Mouse (Mus musculus) limb, embryonic 10.5 days (tissue): Measurements from ENCODE around the gene Tns1. TPM values are rescaled to one million over a fixed set of nuclear protein-coding genes. Genes with fewer than 3 reads are reported as not detected.

Experiments
- DNase-seq: peaks from one replicate; pipeline ENCODE4 v3.0.0-alpha.2; 2017; ENCODE audit warnings: low spot score
- H3K27ac ChIP-seq: fragments of 300-500 bp; sonication (generic); 2 replicates; pipeline ENCODE4 v1.5.1; 2016; ENCODE audit warnings: mild to moderate bottlenecking
- H3K27me3 ChIP-seq: fragments of 300-500 bp; sonication (generic); 2 replicates; pipeline ENCODE4 v1.6.1; 2016; ENCODE audit warnings: low read depth, mild to moderate bottlenecking; ENCODE audit not compliant: poor library complexity, severe bottlenecking
- H3K36me3 ChIP-seq: fragments of 300-500 bp; sonication (generic); 2 replicates; pipeline ENCODE4 v1.6.1; 2016; ENCODE audit warnings: mild to moderate bottlenecking, moderate library complexity
- H3K4me1 ChIP-seq: fragments of 300-500 bp; sonication (generic); 2 replicates; pipeline ENCODE4 v1.6.1; 2016
- H3K4me3 ChIP-seq: fragments of 300-500 bp; sonication (generic); 2 replicates; pipeline ENCODE4 v1.5.1; 2016; ENCODE audit warnings: mild to moderate bottlenecking, moderate library complexity
- H3K9me3 ChIP-seq: fragments of 300-500 bp; sonication (generic); replicated peaks from 2 replicates; pipeline ENCODE4 v1.6.1; 2016; ENCODE audit warnings: mild to moderate bottlenecking
- WGBS: fragments of 180-500 bp; shearing (Covaris S2); methylation state at CpG from one replicate; pipeline ENCODE4 v1.1.7; 2016; 5-methylcytosine and 5-hydroxymethylcytosine counted together
- polyA plus RNA-seq: library from polyadenylated mRNA; unstranded; fragments of >200 nt; fragmentation: Nextera tagmentation; extraction: Ambion mirVana; gene quantifications from 2 replicates; pipeline ENCODE4 v1.2.1, GENCODE M21; 2016

The Tns1 gene
- polyA plus RNA-seq, 1 experiment from 2014 or later: 46.7 TPM

DNA sequence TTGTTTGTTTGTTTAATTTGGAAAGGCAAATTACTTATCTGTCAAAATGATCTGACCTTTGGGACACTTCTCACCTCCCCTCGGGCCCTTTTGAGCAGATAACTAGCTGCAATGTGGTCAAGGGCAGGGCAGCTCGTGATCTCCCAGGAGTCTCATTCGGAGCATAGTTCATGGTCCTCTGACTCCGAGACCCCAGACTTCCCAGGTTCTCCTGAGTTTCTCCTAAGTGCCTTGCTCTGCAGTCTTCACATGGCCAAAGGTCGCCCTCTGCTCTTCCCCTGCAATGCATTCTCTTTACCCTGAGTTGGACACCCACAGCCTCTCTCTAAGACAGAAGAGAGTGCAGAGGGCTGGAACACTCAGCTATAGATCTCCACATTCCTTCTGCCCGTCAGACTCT is 29.0 kb downstream of the Tns1 start:
- Histone ChIP-seq H3K9me3 (no peaks in the 10 kb centered on the region), H3K4me1 (peaks cover 95% of the 10 kb centered on the region), H3K36me3 (no peaks in the 10 kb centered on the region), H3K27ac (0 out of 2 replicates have a peak overlapping the region, but pooled peaks have one; percentile 46), H3K4me3 (no peak overlapping the region), H3K27me3 (peaks cover 36% of the 10 kb centered on the region)
- WGBS: 44% methylated on average over 6 of the region's 6 CpGs
- no peak for DNase-seq

DNA sequence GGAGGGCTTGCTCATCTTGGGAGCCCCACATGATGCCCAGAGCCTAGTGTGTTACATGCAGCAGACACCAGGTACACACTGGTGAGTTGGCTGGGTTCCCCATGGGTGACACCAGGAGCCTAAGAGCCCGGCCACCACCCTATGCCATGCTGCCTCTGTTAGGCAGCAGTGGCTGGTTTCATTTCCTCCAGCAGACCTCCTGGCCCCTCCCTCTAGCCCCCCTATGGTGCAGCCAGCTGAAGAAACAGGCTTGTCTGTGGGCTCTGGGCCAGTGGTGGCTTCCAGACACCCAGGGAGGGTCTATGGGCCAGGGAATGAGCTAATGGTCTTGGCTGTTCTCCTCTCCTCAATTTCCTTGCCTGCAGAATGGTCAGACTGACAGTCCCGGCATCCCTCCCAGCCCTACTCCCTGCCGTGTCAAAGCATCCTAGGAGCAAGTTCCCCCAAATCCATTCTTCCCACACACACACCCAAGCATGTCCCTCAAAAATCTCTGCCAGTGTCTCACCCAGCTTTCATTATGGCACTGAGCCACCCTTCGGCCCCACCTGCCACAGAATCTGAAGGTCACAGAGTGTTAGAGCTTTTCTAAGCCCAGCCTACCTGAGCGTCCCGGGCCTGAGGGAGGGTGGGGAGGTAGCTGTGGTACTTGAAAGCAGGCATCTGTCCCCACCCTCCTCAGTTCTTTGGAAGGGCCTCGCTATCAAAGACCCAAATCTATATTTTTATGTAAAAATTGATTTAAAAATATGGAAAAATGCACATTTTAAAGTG is 29.6 kb downstream of the Tns1 start:
- 44% methylated on average over 7 of the region's 7 CpGs for WGBS

DNA sequence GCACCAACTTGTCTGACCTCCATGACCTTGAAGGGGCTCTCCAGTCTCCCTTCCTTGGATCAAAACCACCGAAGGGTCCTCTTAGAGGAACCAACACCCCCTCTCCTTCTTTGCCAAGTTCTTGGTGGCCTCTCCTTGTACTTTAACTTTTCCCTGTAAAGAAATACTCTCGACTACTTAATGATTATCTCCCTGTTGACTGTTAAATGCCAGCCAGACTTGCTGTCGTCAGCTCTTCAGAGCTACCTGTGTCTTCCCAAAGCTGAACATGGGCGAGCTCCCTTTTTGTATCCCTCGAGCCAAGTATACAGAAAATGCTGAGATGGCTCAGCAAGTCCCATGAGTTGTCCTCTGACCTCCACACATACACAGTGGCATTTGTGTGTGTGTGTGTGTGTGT is 30.8 kb downstream of the Tns1 start:
- H3K36me3 ChIP-seq: no peaks in the 10 kb centered on the region
- no peak overlapping the region for H3K4me3 ChIP-seq
- DNase-seq: no peak
- WGBS: 79% methylated on average over 5 of the region's 5 CpGs
- no peaks in the 10 kb centered on the region for H3K9me3 ChIP-seq
- H3K27me3 ChIP-seq: peaks cover 31% of the 10 kb centered on the region
- peak overlapping the region; percentile 95 for H3K27ac ChIP-seq
- H3K4me1 ChIP-seq: peaks cover 95% of the 10 kb centered on the region

More for the DNA sequence above, 29.6 kb downstream of the Tns1 start:
- no peak for DNase-seq
- H3K27me3 ChIP-seq: peaks cover 35% of the 10 kb centered on the region
- no peak overlapping the region for H3K4me3 ChIP-seq
- peaks cover 95% of the 10 kb centered on the region for H3K4me1 ChIP-seq
- peak overlapping the region; percentile 80 for H3K27ac ChIP-seq
- H3K36me3 ChIP-seq: no peaks in the 10 kb centered on the region
- no peaks in the 10 kb centered on the region for H3K9me3 ChIP-seq

DNA sequence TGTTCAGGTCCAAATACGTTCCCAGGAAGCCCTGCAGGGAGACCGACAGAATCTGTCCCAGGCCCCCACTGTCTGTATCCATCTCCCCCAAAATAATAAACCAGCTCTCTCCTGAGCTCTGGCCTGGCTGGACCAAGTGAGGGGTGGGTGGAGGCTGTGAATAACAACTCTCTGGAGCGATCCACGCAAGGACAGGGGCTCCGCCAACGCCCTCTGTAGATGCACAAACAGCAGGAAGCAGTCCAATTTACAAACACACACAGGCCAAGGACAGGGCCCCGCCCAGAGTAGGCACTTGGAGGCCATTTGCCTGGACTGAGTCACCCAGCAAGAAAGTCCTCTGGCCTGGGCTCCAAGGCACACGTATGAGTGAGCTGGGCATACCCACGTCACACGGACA is 32.0 kb downstream of the Tns1 start:
- Histone ChIP-seq H3K4me3 (peak overlapping the region; percentile 64; the same call in 1 of the 2 replicates), H3K27ac (peak overlapping the region; percentile 95), H3K27me3 (peaks cover 27% of the 10 kb centered on the region), H3K9me3 (no peaks in the 10 kb centered on the region), H3K36me3 (0 out of 2 replicates have a peak, but pooled peaks cover 7% of the 10 kb centered on the region), H3K4me1 (peaks cover 94% of the 10 kb centered on the region)
- WGBS: 34% methylated on average over 10 of the region's 10 CpGs
- DNase-seq: no peak

DNA sequence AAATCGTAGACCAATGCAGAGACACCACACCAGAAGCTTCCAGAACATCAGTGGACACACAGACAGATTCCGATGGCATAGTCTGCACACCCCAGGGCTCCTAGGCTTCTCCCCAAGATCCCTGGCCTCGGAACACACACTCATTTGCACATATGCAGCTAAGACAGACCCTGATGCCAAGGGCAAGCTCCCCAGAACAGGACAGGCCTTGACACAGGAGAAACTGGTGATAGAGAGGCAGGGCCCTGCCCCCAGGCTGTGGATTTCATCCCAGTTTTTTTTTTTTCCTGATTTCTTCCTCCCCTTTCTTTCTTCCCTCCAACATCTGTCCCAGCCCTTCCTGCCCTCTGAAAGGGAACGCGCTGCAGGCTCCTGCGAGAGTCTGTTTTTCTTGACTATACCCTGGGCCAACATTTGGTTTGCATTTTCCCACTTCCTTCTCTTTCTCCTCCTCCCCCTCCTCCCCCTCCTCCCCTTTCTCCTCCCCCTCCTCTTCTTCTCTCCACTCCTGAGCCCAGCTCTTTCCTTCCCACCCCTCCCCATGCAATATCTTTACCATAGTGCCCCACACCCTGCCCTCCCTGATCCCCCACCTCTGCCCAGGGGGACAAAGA is 32.5 kb downstream of the Tns1 start:
- peak overlapping the region; percentile 64 for H3K4me3 ChIP-seq
- peak; percentile 74 for DNase-seq
- H3K36me3 ChIP-seq: 0 out of 2 replicates have a peak, but pooled peaks cover 7% of the 10 kb centered on the region
- peaks cover 21% of the 10 kb centered on the region for H3K27me3 ChIP-seq
- H3K27ac ChIP-seq: peak overlapping the region; percentile 95
- WGBS: 15% methylated on average over 6 of the region's 6 CpGs
- H3K4me1 ChIP-seq: peaks cover 91% of the 10 kb centered on the region
- H3K9me3 ChIP-seq: no peaks in the 10 kb centered on the region

DNA sequence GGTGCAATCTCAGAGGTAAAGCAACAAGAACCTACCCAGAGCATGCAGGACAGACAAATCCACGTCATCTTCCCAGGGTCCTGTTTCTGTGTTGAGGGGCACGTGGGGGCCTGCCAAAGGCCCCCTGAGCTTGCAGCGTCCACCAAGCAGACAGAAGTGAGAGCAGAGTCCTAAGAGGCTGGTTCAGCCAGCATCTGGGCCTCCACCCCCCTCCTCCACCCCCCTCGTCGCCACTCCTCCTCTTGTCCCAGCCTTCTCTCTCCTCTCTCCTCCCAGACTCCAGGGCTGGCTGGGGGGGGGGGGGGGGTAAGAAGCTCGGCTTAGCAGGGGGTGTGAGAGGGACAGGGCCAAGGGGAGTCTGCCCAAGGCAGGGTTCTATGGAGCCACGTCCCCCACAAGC is 33.1 kb downstream of the Tns1 start:
- peak; percentile 70 for DNase-seq

DNA sequence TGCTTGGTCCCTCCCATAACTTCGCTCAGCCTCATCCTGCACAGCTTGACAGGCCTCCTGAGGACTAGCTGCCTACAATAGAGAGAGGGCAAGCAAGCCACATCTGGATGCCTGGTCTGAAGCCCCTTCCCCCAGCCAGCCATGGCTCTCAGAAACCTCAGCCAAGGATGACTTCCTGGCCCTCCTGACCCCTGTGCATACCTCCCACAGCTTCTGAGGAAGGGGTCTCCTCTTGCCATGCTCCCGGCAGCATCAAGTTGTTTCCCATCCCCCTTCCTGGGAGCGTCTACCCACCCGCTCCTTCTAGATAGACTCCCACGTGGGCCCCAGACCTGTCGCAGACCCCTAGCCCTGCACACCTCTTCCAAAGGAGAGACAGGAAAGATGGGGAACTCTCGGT is 33.9 kb downstream of the Tns1 start:
- 0 out of 2 replicates have a peak, but pooled peaks cover 12% of the 10 kb centered on the region for H3K36me3 ChIP-seq
- peaks cover 87% of the 10 kb centered on the region for H3K4me1 ChIP-seq
- H3K27me3 ChIP-seq: peaks cover 8% of the 10 kb centered on the region
- peak overlapping the region; percentile 64 for H3K4me3 ChIP-seq
- 17% methylated on average over 7 of the region's 7 CpGs for WGBS
- peak overlapping the region; percentile 95 for H3K27ac ChIP-seq
- DNase-seq: no peak
- no peaks in the 10 kb centered on the region for H3K9me3 ChIP-seq

More for the DNA sequence above, 33.1 kb downstream of the Tns1 start:
- Histone ChIP-seq H3K36me3 (0 out of 2 replicates have a peak, but pooled peaks cover 10% of the 10 kb centered on the region), H3K27ac (peak overlapping the region; percentile 95), H3K9me3 (no peaks in the 10 kb centered on the region), H3K4me1 (peaks cover 87% of the 10 kb centered on the region), H3K4me3 (peak overlapping the region; percentile 64), H3K27me3 (peaks cover 16% of the 10 kb centered on the region)
- WGBS: 10% methylated on average over 5 of the region's 7 CpGs

DNA sequence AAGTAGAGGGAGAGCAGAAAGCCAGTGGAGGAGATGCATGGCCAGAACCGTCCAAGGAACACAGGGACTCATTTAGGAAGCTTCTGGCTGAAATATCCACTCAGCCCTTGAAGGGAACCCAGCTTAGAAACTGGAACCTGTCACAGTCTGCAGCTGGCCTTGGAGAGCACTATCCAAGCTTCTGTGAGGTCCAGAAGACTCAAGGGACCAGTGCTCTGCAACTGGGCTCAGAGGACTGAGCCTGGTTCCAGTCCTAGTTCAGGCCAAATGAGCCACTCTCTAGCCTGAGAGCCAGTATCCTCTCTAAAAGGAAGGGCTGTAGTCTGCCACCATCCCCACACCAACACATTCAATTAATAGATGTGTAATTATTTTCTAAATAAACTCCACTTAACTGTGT is 35.7 kb downstream of the Tns1 start:
- Histone ChIP-seq H3K27ac (peak overlapping the region; percentile 25; the same call in 1 of the 2 replicates), H3K9me3 (no peaks in the 10 kb centered on the region), H3K27me3 (no peaks in the 10 kb centered on the region), H3K4me1 (peaks cover 91% of the 10 kb centered on the region), H3K4me3 (no peak overlapping the region), H3K36me3 (0 out of 2 replicates have a peak, but pooled peaks cover 12% of the 10 kb centered on the region)
- 85% methylated on average over 1 of the region's 1 CpGs for WGBS
- no peak for DNase-seq

DNA sequence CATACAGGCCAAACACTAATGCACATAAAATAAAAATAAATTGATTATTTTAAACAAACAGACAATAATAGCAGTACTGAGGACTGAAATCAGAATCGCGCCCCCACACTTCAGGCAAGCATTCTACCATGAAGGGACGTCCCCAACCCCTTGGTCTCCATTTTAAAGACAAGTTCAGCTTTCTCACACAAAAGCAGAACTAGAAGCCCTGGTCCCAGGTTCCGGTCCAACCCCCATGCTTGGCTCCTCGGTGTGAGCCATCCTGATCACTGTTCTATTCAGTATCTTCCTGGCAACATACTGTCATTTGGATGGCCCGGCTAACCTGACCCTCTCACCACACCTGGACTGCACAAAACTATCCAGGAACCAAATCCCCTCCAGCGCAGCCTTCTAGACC is 38.7 kb downstream of the Tns1 start:
- Histone ChIP-seq H3K4me1 (peaks cover 81% of the 10 kb centered on the region), H3K27ac (no peak overlapping the region), H3K36me3 (0 out of 2 replicates have a peak, but pooled peaks cover 15% of the 10 kb centered on the region), H3K9me3 (no peaks in the 10 kb centered on the region), H3K4me3 (no peak overlapping the region), H3K27me3 (no peaks in the 10 kb centered on the region)
- 87% methylated on average over 7 of the region's 7 CpGs for WGBS
- no peak for DNase-seq

DNA sequence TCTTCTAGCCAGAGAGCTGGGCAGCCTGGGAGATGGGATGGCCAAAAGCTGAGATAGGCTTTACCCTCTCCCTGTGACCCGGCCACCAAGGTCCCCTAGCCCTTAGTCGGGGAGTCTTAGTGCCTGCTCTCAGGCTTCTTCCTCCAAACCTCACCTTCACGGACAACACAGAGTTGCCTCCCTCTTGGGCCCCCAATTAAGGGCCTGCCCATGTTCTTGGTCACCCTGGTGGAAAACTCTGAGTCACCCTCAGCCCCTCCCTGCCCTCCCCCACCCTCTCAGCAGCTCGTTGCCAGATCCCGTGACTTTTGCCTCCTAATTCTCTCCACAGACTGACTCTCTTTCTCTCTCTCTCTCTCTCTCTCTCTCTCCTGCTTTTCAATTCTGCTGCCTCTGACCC is 39.5 kb downstream of the Tns1 start:
- DNase-seq: no peak
- no peaks in the 10 kb centered on the region for H3K27me3 ChIP-seq
- peaks cover 73% of the 10 kb centered on the region for H3K4me1 ChIP-seq
- 0 out of 2 replicates have a peak, but pooled peaks cover 19% of the 10 kb centered on the region for H3K36me3 ChIP-seq
- H3K9me3 ChIP-seq: no peaks in the 10 kb centered on the region
- no peak overlapping the region for H3K4me3 ChIP-seq
- WGBS: 49% methylated on average over 5 of the region's 5 CpGs
- H3K27ac ChIP-seq: peak overlapping the region; percentile 68

DNA sequence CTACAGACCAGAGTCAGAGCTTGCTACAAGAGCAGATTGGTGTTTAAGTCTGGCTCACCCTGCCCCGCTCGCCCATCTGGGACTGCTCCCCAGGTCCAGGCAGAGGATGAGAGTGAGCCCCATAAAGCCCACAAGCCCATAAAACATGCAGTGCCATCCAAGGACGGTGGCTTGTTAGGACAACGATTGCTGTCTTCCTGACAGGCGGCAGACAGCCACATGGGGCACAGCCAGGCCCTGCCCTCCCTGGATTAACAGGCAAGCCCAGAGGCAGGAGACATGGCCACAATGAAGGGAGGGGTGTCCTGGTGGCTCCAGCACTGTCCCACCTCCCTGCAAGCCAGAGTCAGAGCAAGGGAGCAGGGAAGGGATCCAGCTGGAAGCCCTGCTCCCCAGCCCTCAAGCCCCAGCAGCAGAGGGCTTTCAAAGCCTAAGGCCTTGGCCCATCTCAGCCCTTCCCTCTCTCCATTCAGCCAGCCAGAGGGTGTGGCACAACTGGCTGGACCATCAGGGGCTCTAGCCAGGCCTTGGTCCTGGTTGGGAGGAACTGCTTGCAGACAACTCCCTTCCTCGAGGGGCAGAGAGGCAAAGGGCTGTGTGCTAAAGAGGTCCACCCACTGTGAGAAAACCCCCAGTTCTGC is 40.1 kb downstream of the Tns1 start:
- peaks cover 24% of the 10 kb centered on the region; the same call in 1 of the 2 replicates for H3K36me3 ChIP-seq
- no peaks in the 10 kb centered on the region for H3K27me3 ChIP-seq
- 37% methylated on average over 6 of the region's 6 CpGs for WGBS
- H3K9me3 ChIP-seq: no peaks in the 10 kb centered on the region
- peaks cover 67% of the 10 kb centered on the region for H3K4me1 ChIP-seq
- DNase-seq: no peak
- peak overlapping the region; percentile 68 for H3K27ac ChIP-seq
- no peak overlapping the region for H3K4me3 ChIP-seq

DNA sequence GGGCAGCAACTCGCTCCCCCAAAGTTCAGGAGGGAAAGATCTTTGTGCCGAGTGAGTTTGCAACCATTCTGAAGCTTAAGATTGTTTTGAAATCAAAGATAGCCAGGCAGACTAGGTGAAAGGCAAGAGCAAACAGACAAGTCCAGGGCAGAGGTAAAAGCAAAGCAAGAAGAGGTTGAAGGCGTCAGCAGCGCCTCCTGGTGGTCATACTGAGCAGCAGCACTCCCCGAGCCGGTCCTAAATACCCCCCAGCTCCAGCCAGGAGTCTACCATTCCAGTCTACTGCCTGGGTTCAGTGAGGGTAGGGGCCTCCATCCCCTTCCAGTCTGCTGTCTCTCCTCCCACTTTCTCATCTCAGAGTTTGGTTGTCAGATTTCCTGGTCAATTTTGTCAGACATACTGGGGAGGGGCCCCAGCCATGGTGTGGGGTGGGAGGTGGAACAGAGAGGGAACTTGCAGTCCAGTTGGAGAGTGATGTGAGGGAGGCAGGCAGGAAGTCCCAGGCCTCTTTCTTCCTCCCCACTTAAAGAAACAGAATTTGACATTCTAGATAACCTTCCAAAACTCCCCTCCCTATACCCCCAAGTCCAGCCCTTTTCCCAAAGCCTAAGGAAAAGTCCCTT is 41.3 kb downstream of the Tns1 start:
- H3K4me3 ChIP-seq: no peak overlapping the region

More for the DNA sequence above, 41.3 kb downstream of the Tns1 start:
- 16% methylated on average over 6 of the region's 6 CpGs for WGBS
- H3K27ac ChIP-seq: 0 out of 2 replicates have a peak overlapping the region, but pooled peaks have one; percentile 68
- no peaks in the 10 kb centered on the region for H3K27me3 ChIP-seq
- peaks cover 55% of the 10 kb centered on the region for H3K4me1 ChIP-seq
- H3K9me3 ChIP-seq: no peaks in the 10 kb centered on the region
- peak; percentile 80 for DNase-seq
- H3K36me3 ChIP-seq: peaks cover 36% of the 10 kb centered on the region
